Mouse (Mus musculus) bone marrow macrophage, adult 2 months (primary cell): ENCODE results near the gene Elac2.

Experiments
- CTCF ChIP-seq: IDR thresholded peaks from 2 replicates; pipeline ENCODE4 v1.5.1; 2012; ENCODE audit warnings: low read depth, mild to moderate bottlenecking, low read length, moderate library complexity
- POLR2A ChIP-seq: IDR thresholded peaks from 2 replicates; pipeline ENCODE4 v1.6.1; 2012; ENCODE audit warnings: mild to moderate bottlenecking, low read depth, low read length, borderline replicate concordance

- no peak for TF ChIP-seq POLR2A
- TF ChIP-seq CTCF: no peak
Observed at GRCm38 (mm10) chr11:64971471-64971988, 7.3 kb upstream of the Elac2 start.
